Mouse (Mus musculus): ENCODE results near the gene Dhcr7.

Gene Dhcr7

GRCm38 (mm10) chr7:143833581-143834190 lies 10.7 kb downstream of the Dhcr7 start:
- DNase-seq (ENCODE audit: low spot score in 2 of 2) = no peak

- DNase-seq (ENCODE audit: low spot score in 2 of 2) = no peak
Measured at GRCm38 (mm10) chr7:143834316-143834715, 11.4 kb downstream of the Dhcr7 start.

DNA sequence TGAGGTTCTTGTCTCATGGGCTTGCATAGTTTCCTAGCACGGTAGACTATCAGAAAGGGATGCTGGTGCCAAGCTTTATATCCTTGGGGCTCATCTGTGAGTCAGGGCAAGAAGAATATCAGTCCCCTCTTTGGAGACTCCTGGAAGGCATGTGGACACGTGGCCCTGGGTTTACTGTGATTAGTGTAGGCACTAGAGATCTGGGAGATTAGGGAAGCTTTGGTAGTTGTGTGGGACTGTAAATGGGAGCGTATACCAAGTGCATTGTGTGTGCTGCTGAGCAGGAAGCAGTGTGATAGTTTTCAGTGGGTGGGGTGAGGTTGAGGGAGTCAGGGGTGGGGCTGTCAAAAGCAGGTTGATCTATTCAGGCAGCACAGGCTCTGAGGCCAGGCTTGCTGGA lies 12.0 kb downstream of the Dhcr7 start:
- DNase-seq (ENCODE audit: low spot score in 2 of 2) = no peak

- DNase-seq (ENCODE audit: low spot score in 2 of 2) = no peak
Measured at GRCm38 (mm10) chr7:143837705-143838358, 14.9 kb downstream of the Dhcr7 start.

DNA sequence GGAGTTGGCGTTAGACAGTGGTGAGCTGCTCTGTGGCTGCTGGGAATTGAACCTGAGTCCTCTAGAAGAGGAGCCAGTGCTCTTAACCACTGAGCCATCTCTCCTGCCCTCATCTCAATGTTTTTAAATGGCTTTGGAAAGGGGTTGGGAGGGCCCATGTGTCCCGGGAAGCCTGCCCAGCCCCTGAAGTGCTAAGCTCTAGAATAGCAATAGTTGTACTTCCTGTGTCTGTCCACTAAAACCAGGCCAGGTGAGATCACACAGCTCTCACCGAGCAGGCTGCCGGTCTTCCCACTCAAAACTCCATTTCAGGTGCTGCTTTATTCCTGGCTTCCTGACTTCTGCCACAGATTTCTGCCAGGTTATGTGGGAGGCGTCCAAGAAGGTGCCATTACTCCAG lies 17.2 kb downstream of the Dhcr7 start:
- DNase-seq (ENCODE audit: low spot score in 2 of 2) = no peak

GRCm38 (mm10) chr7:143841301-143841700 lies 18.4 kb downstream of the Dhcr7 start:
- DNase-seq (ENCODE audit: low spot score in 2 of 2) = no peak

- no peak for DNase-seq (ENCODE audit: low spot score in 2 of 2)
Measured at GRCm38 (mm10) chr7:143848127-143848767, 25.3 kb downstream of the Dhcr7 start.

DNA sequence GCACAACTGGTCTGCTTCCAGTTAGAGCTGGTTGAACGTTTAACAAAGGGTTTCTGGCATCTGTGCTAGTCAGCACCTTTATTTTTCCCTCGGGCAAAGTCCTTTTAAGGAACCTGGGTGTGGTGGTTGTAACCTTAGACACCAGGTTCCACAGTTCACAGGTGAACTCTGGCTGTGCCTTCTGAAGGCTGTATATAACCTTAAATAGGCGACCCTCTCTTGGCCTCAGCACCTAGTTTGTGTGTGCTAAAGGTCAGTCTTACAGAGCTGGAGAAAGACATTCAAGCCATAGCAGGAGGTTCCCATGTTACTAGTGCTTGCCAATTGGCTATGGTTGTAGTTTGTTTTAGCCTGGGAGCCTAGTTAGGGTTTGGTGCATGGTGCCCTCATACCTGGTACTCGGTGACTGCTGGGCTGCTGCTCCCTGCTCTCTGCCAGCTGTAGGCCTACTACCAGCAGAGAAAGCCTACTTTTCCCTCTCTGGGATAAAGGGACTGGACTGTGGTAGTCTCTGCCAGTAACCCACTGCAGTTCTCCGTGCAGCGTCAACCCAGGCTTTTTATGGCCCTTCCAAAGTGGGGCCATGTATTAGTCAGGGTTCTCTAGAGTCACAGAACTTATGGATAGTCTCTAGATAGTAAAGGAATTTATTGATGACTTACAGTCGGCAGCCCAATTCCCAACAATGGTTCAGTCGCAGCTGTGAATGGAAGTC lies 26.0 kb downstream of the Dhcr7 start:
- no peak for DNase-seq (ENCODE audit: low spot score in 2 of 2)

DNA sequence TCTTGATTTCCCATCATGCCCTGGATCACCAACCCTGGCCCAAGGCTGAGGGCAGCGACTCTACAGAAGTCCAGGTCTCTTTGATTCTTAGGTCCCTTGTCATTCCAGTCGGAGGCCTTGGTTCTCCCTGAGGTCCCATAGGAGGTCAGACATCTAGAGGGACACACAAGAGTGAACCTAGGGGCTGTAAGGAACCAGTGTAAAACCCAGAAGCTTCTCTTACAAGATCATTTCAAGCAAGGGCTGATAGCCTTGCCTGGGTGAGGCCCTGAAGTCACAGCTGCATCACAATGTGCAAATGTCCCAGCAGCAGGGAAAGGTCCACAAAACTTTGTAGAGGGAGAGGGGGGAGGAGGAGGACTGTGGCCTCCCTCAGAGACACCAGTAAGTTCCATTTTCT lies 43.6 kb downstream of the Dhcr7 start, which contains the start of gene Gm498:
TSS of gene Gm498 (plus strand) at position 301 of the 400 bp plus-strand sequence.
- no peak for DNase-seq (ENCODE audit: low spot score in 2 of 2)

DNA sequence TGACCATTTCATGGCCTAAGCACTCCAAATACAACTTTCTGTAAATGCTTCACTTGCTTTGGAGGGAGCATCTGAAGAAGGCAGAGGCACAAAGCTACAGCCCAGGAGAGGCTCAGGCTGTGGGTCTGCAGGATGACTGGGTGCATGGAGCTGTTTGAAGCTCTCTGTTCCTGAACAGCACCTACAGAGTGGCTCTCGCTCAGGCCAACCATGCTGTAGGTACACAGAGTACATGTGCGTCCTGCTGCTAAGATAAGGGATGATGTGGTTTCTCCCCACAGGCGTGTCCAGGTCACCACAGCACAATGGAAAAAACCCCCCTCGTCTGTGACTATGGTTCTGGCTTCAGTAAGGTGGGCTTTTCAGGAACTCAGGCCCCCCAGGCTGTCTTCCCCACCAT lies 45.9 kb downstream of the Dhcr7 start:
- no peak for DNase-seq (ENCODE audit: low spot score in 2 of 2)

DNA sequence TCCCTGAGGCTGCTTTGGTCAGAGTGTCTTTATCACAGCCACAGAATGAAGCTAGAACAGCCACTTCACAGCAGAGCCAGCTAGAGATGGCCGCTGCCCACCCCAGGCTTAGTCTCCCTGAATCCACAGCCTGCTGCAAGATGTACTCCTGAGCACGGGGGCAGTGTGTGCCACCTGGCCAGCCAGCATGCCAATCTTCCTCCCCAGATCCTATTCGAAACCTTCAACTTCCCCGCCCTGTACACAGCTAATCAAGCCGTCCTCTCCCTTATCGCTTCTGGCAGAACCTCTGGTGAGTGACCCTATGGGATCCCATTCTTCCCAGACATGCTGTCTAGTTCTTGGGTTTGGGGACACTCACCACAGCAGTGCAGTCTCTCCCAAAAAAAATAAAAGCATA lies 60.8 kb downstream of the Dhcr7 start:
- DNase-seq (ENCODE audit: low spot score in 2 of 2) = no peak

DNA sequence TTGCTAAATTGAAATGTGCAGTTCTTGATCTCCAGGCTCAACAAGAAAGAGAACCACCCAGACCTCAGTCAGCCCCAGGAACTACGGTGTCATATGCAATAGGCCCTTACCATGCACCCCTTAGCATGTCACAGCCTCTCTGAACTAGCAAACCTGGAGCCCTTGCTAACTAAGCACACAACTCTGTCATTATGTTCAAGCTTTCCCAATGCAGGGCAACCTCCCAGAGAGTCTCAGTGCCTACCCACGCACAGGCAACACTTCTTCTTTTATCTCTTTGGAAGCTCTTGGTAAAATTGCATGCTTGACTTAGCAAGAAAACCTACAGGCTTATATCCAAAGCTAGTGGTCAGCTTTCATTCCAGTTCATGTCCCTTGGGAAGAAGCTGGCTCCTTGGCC lies 68.2 kb downstream of the Dhcr7 start:
- DNase-seq (ENCODE audit: low spot score in 2 of 2) = no peak

DNA sequence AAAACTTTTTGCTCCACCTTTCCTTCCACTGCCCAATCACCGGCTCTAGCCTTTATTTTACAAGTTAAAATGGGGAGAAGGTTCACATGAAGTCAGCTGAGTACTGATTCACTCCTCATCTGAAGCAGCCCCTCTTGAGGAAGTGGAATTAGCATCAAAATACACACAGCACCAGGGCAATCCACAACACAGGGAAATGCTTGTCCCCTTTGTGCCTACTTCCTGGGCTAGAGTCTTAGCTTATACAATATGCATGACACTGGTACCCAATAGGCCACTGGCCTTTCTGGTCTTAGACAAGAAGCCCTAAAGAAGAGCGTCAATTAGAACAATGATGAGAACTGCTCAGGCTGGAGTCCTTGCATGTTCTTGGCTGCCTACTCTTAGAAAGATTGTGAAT lies 69.4 kb downstream of the Dhcr7 start:
- no peak for DNase-seq (ENCODE audit: low spot score in 2 of 2)
